Mouse (Mus musculus) limb, embryonic 11.5 days (tissue): ENCODE measurements around the gene 4930430F08Rik. TPM values are rescaled to one million over a fixed set of nuclear protein-coding genes. Genes with fewer than 3 reads are reported as not detected.

Source experiments
- ATAC-seq: fragments of 200-750 bp; cut with Nextera tagmentation; 2 replicates; pipeline ENCODE4 v1.8.0; 2017; ENCODE audit warnings: low read depth; ENCODE audit not compliant: insufficient number of reproducible peaks, low FRiP score, low TSS enrichment
- DNase-seq: peaks from one replicate; pipeline ENCODE4 v3.0.0-alpha.2; 2015; ENCODE audit warnings: low spot score
- H3K27ac ChIP-seq: fragments of 300-500 bp; sonication (generic); replicated peaks from 2 replicates; pipeline ENCODE4 v1.5.1; 2014; ENCODE audit warnings: low read depth, mild to moderate bottlenecking, low read length
- H3K27me3 ChIP-seq: fragments of 300-500 bp; sonication (generic); 2 replicates; pipeline ENCODE4 v1.6.1; 2014; ENCODE audit warnings: mild to moderate bottlenecking, low read length, mixed read lengths; ENCODE audit not compliant: control insufficient read depth, insufficient read depth
- H3K36me3 ChIP-seq: fragments of 300-500 bp; sonication (generic); 2 replicates; pipeline ENCODE4 v1.6.1; 2014; ENCODE audit warnings: mild to moderate bottlenecking, low read length, moderate library complexity, mixed read lengths; ENCODE audit not compliant: control insufficient read depth, insufficient read depth
- H3K4me1 ChIP-seq: fragments of 300-500 bp; sonication (generic); 2 replicates; pipeline ENCODE4 v1.6.1; 2014; ENCODE audit warnings: low read length, mixed read lengths; ENCODE audit not compliant: control insufficient read depth, insufficient read depth
- H3K4me2 ChIP-seq: fragments of 300-500 bp; sonication (generic); 2 replicates; pipeline ENCODE4 v1.6.1; 2014; ENCODE audit warnings: low read depth, mild to moderate bottlenecking, moderate library complexity; ENCODE audit not compliant: severe bottlenecking
- H3K4me3 ChIP-seq: fragments of 300-500 bp; sonication (generic); 2 replicates; pipeline ENCODE4 v1.5.1; 2014; ENCODE audit warnings: low read depth, low read length
- H3K9ac ChIP-seq: fragments of 300-500 bp; sonication (generic); 2 replicates; pipeline ENCODE4 v1.6.1; 2014; ENCODE audit warnings: mild to moderate bottlenecking, low read length
- H3K9me3 ChIP-seq: fragments of 300-500 bp; sonication (generic); 2 replicates; pipeline ENCODE4 v1.6.1; 2016; ENCODE audit warnings: low read length; ENCODE audit not compliant: control insufficient read depth
- WGBS: fragments of 180-500 bp; shearing (Covaris S2); extraction: QIAGEN DNeasy Blood & Tissue Kit; methylation state at CpG from one replicate; pipeline ENCODE4 v1.1.7; 2014; 5-methylcytosine and 5-hydroxymethylcytosine counted together
- polyA plus RNA-seq: library from polyadenylated mRNA; unstranded; fragments of >200 nt; fragmentation: Nextera tagmentation; extraction: Ambion mirVana; gene quantifications from 2 replicates; pipeline ENCODE4 v1.2.1, GENCODE M21; 2014

4930430F08Rik gene
- polyA plus RNA-seq, 1 experiment from 2014 or later = 9.2 TPM

DNA sequence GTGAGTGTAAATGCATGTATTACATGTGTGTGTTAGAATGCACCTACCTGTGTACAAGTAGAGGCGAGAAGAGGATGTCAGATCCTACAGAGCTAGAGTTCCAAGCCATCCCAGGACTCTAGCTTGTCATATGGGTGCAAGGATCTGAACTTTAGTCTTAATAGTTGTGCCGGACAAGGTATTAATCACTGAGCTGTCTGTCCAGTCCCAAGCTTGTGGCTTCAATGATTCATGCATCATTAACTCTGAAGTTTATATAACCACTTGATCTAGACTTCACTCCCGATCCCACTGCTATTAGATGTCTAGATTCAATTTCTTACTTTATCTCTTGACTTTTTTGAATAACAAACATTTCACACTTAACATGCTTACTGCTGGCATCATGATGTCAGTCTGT lies 8.1 kb upstream of the 4930430F08Rik start:
- ATAC-seq = no peak
- H3K9ac ChIP-seq = no peak overlapping the region

DNA sequence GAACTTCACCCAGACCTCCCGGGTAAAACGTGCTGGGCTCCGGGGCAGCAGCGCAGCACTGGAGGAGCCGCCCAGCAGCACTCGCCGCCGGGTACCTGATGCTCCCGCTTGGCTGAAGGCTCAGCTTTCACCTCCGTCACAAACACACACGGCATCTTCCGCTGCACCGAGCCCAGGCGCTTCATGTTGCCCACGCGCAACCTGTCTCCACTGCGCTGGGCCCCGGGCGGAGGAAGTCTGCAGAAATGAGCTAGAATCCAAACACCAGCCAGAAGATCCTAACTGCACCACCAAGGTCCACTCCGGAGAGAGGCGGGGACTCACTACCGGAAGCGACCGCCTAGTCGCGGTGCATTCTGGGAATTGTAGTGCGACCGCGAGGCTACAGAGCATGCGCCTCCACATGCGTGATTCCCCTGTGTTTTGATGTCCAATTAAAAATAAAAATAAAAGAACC lies 1.3 kb downstream of the 4930430F08Rik start:
- peak; percentile 94 for DNase-seq
- 0 out of 2 replicates have a peak, but pooled peaks cover 2% of the 10 kb centered on the region for H3K36me3 ChIP-seq
- no peak overlapping the region for H3K27ac ChIP-seq
- no peaks in the 10 kb centered on the region for H3K27me3 ChIP-seq
- no peaks in the 10 kb centered on the region for H3K4me1 ChIP-seq
- H3K9ac ChIP-seq = peak overlapping the region; percentile 47
- no peaks in the 10 kb centered on the region for H3K9me3 ChIP-seq
- peak; percentile 98 for ATAC-seq
- peak overlapping the region; percentile 59 for H3K4me2 ChIP-seq
- H3K4me3 ChIP-seq = peak overlapping the region; percentile 60
- WGBS = under 1% methylated on average over 31 of the region's 31 CpGs

More for the DNA sequence above, 8.1 kb upstream of the 4930430F08Rik start:
- H3K27ac ChIP-seq = no peak overlapping the region
- no peak overlapping the region for H3K4me2 ChIP-seq
- H3K27me3 ChIP-seq = no peaks in the 10 kb centered on the region
- H3K36me3 ChIP-seq = no peaks in the 10 kb centered on the region
- no peaks in the 10 kb centered on the region for H3K4me1 ChIP-seq
- 84% methylated on average over 3 of the region's 3 CpGs for WGBS
- no peak for DNase-seq
- no peak overlapping the region for H3K4me3 ChIP-seq
- no peaks in the 10 kb centered on the region for H3K9me3 ChIP-seq

DNA sequence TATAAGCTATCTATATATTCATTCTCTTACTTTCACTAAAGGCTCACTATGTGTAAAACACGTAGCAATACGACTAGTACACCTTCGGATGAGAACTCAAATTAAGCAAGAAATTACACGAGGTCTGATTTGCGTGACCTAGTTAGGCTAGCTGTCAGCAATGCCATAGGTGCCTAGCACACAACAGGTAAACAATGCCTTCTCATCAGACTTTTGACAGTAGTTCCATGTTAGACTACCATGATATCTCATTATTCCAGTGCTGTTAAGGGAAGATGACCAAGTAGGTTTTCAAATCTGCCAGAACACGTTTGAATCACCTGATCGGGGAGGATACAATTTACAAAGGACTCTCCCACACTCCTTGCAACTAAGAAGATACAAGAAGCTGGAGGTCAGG lies 1.7 kb downstream of the 4930430F08Rik start:
- Histone ChIP-seq H3K4me3 (peak overlapping the region; percentile 60), H3K4me1 (no peaks in the 10 kb centered on the region), H3K36me3 (0 out of 2 replicates have a peak, but pooled peaks cover 2% of the 10 kb centered on the region), H3K9me3 (no peaks in the 10 kb centered on the region), H3K27me3 (no peaks in the 10 kb centered on the region), H3K4me2 (peak overlapping the region; percentile 59), H3K27ac (no peak overlapping the region), H3K9ac (peak overlapping the region; percentile 47)
- no peak for DNase-seq
- WGBS = 47% methylated on average over 7 of the region's 7 CpGs
- no peak for ATAC-seq

DNA sequence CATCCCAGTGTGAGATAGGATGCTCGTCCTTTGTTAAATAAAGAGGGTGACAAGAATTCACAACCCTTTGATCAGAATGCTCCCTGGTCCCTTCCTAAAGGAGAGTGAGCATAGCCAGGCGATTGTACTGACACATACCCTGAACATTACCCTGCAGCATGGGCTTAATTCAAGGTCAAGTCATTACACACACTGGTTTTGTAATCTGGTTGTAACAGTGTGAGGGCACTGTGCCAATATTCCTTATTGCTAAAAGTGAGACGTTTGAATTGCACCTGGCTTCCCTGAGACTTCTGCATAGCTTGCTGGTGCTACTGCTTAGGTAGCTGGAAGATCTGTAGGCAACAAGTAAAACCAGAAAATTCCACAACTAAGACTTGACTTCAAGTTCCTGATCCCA lies 6.0 kb downstream of the 4930430F08Rik start:
- Histone ChIP-seq H3K4me2 (no peak overlapping the region), H3K4me1 (no peaks in the 10 kb centered on the region), H3K27ac (no peak overlapping the region), H3K9me3 (no peaks in the 10 kb centered on the region), H3K36me3 (0 out of 2 replicates have a peak, but pooled peaks cover 2% of the 10 kb centered on the region), H3K4me3 (no peak overlapping the region), H3K9ac (no peak overlapping the region), H3K27me3 (no peaks in the 10 kb centered on the region)
- no peak for ATAC-seq
- no peak for DNase-seq
- WGBS = 89% methylated on average over 3 of the region's 3 CpGs

DNA sequence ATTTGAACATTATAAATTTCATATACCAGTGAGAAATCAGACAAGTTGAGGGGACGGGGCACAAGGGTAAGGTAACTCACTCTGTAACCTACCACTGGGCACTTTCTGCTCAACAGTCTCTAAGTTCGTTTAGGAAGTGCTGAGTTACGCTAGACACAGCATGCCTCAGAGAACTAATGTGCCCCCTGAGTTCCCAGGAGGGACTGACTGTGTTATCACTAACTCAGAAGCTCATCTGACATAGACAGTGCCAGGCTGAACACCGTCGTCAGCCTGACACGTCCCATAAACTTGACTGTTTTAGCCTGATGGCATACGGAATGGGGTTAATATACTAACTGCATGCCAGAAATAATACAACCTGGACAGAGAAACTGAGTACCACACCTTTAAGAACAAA lies 14.9 kb downstream of the 4930430F08Rik start:
- H3K9ac ChIP-seq = no peak overlapping the region
- no peak for ATAC-seq
- no peaks in the 10 kb centered on the region for H3K4me1 ChIP-seq
- DNase-seq = no peak
- no peaks in the 10 kb centered on the region for H3K27me3 ChIP-seq
- no peak overlapping the region for H3K4me3 ChIP-seq
- 0 out of 2 replicates have a peak, but pooled peaks cover 3% of the 10 kb centered on the region for H3K36me3 ChIP-seq
- WGBS = 94% methylated on average over 7 of the region's 7 CpGs
- no peak overlapping the region for H3K4me2 ChIP-seq
- H3K9me3 ChIP-seq = no peaks in the 10 kb centered on the region
- H3K27ac ChIP-seq = no peak overlapping the region

DNA sequence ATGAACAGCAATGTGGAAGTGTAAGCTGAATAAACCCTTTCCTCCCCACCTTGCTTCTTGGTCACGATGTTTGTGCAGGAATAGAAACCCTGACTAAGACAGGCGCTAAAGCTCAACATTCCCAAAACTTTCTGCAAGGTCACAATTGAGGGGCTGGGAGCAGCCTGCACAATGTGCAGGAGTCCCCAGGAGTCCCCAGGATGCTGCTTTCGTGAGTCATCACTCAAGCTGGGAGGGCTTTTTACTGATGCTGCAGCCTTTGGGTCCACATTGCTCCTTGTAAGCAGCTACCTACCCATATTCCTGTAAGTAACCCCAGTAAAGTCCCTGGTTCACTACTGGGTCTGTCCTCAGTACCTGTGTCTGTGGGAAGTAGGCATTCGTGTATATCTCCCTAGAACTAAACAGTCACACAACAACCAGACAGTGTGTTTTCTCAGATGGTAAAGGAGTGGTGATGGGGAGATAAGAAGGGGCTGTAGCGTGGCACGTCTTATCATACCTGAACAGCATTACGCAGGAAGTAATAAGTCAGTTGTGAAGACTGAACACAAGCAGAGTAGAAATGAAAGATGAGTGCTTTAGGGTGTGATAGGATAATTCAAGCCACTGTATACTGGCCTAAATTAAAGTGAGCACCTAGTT lies 15.6 kb downstream of the 4930430F08Rik start:
- Histone ChIP-seq H3K36me3 (0 out of 2 replicates have a peak, but pooled peaks cover 3% of the 10 kb centered on the region), H3K27me3 (no peaks in the 10 kb centered on the region), H3K9me3 (no peaks in the 10 kb centered on the region), H3K9ac (no peak overlapping the region), H3K4me1 (no peaks in the 10 kb centered on the region), H3K4me3 (no peak overlapping the region), H3K27ac (no peak overlapping the region), H3K4me2 (no peak overlapping the region)
- ATAC-seq (no peak), DNase-seq (no peak)
- WGBS = 92% methylated on average over 7 of the region's 7 CpGs

DNA sequence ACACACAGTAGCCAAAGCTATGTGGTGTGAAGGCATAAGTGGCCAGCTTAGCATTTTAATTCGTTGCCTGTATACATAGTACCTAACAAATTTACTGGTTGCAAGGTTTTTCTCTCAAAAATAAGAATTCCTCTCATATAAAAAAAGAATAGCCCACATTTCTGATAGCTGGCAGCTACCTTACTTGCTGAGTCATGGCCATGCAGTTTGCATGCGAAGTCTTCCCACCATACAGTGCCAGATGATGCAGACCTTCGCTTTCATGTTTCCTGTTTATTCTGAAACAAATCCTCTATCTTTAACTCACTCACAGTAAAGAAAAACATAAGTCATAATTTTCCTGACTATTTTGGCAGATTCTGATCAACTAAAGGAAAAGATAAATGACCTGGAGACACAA lies 18.5 kb downstream of the 4930430F08Rik start:
- H3K4me3 ChIP-seq = no peak overlapping the region
- H3K36me3 ChIP-seq = no peaks in the 10 kb centered on the region
- H3K9me3 ChIP-seq = no peaks in the 10 kb centered on the region
- H3K27me3 ChIP-seq = no peaks in the 10 kb centered on the region
- ATAC-seq (no peak), DNase-seq (no peak)
- H3K27ac ChIP-seq = no peak overlapping the region
- no peak overlapping the region for H3K9ac ChIP-seq
- 91% methylated on average over 3 of the region's 3 CpGs for WGBS
- no peaks in the 10 kb centered on the region for H3K4me1 ChIP-seq
- H3K4me2 ChIP-seq = no peak overlapping the region

DNA sequence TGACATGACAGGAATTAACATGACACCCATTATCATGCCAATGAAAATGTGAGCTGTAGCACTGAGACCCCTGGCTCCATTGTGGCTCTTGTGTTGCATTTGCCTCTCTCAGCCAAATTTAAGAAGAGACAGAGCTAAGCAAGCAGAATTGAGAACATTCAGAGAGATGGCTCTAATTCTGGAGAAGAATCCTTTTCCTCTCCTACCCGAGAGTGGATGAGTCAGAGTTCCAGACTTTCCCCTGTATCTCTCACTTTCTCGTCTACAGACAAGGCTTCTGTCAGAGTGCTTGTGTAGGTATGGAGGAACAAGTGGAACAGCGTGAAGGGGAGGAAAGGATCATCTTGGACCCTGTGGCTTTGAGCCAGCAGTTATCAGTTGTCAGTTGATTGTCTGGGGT lies 26.1 kb downstream of the 4930430F08Rik start:
- WGBS = 89% methylated on average over 3 of the region's 3 CpGs
- Histone ChIP-seq H3K4me1 (no peaks in the 10 kb centered on the region), H3K27ac (no peak overlapping the region), H3K4me3 (no peak overlapping the region), H3K4me2 (no peak overlapping the region), H3K9me3 (no peaks in the 10 kb centered on the region), H3K36me3 (no peaks in the 10 kb centered on the region; the same call in 1 of the 2 replicates), H3K27me3 (no peaks in the 10 kb centered on the region), H3K9ac (no peak overlapping the region)
- no peak for DNase-seq
- ATAC-seq = no peak
